Mouse (Mus musculus) macrophage (primary cell): ENCODE measurements around the gene Mapk7. TPM values are rescaled to one million over a fixed set of nuclear protein-coding genes. Genes with fewer than 3 reads are reported as not detected.

Experiments used
- H3K27ac ChIP-seq: fragments of 350-480 bp; formaldehyde crosslinking; 2 replicates; pipeline ENCODE4 v1.9.0; 2021
- H3K36me3 ChIP-seq: fragments of 350-480 bp; formaldehyde crosslinking; 2 replicates; pipeline ENCODE4 v1.9.0; 2021; ENCODE audit errors: inconsistent target
- H3K4me3 ChIP-seq: fragments of 350-480 bp; formaldehyde crosslinking; 2 replicates; pipeline ENCODE4 v1.9.0; 2021; ENCODE audit errors: inconsistent target
- H3K79me2 ChIP-seq: fragments of 350-480 bp; formaldehyde crosslinking; 2 replicates; pipeline ENCODE4 v1.9.0; 2021; ENCODE audit errors: inconsistent target
- WGBS: methylation state at CpG from one replicate; pipeline ENCODE4 v1.1.7; 2026; ENCODE audit warnings: inconsistent platforms; ENCODE audit not compliant: missing documents; 5-methylcytosine and 5-hydroxymethylcytosine counted together
- polyA plus RNA-seq: library from polyadenylated mRNA; stranded (reverse); fragments of 250-400 nt; gene quantifications from 3 replicates; pipeline ENCODE4 v1.2.4, GENCODE M21; 2018; ENCODE audit warnings: inconsistent platforms

The Mapk7 gene
- polyA plus RNA-seq, 1 experiment from 2014 or later = 49.5 TPM

GRCm38 (mm10) chr11:61503933-61504332 is 9.7 kb upstream of the Mapk7 start:
- WGBS = 71% methylated on average over 8 of the region's 8 CpGs
- H3K36me3 ChIP-seq = no peaks in the 10 kb centered on the region
- no peak overlapping the region for H3K27ac ChIP-seq
- no peaks in the 10 kb centered on the region for H3K79me2 ChIP-seq
- H3K4me3 ChIP-seq = no peak overlapping the region

- Histone ChIP-seq H3K27ac (peak overlapping the region; percentile 71), H3K36me3 (no peaks in the 10 kb centered on the region), H3K79me2 (no peaks in the 10 kb centered on the region), H3K4me3 (no peak overlapping the region)
- WGBS = 27% methylated on average over 5 of the region's 6 CpGs
Observed at GRCm38 (mm10) chr11:61498736-61499504, 4.7 kb upstream of the Mapk7 start.

GRCm38 (mm10) chr11:61497490-61497889 is 3.3 kb upstream of the Mapk7 start:
- Histone ChIP-seq H3K36me3 (no peaks in the 10 kb centered on the region), H3K4me3 (no peak overlapping the region), H3K79me2 (peaks cover 13% of the 10 kb centered on the region), H3K27ac (peak overlapping the region; percentile 19; the same call in 1 of the 2 replicates)
- WGBS = 17% methylated on average over 1 of the region's 1 CpGs

- H3K79me2 ChIP-seq = peaks cover 32% of the 10 kb centered on the region
- 94% methylated on average over 2 of the region's 2 CpGs for WGBS
- H3K4me3 ChIP-seq = no peak overlapping the region
- H3K36me3 ChIP-seq = peaks cover 20% of the 10 kb centered on the region
- no peak overlapping the region for H3K27ac ChIP-seq
Observed at GRCm38 (mm10) chr11:61495528-61495927, 1.3 kb upstream of the Mapk7 start.

GRCm38 (mm10) chr11:61493525-61494128 is 579 bp downstream of the Mapk7 start:
- Histone ChIP-seq H3K4me3 (peak overlapping the region; percentile 91), H3K27ac (peak overlapping the region; percentile 84), H3K79me2 (peaks cover 33% of the 10 kb centered on the region), H3K36me3 (peaks cover 34% of the 10 kb centered on the region)
- WGBS = 9% methylated on average over 50 of the region's 50 CpGs

GRCm38 (mm10) chr11:61492749-61493401 is 1.3 kb downstream of the Mapk7 start:
- Histone ChIP-seq H3K27ac (peak overlapping the region; percentile 84), H3K79me2 (peaks cover 33% of the 10 kb centered on the region), H3K4me3 (peak overlapping the region; percentile 91), H3K36me3 (peaks cover 34% of the 10 kb centered on the region)
- WGBS = 81% methylated on average over 12 of the region's 12 CpGs

- Histone ChIP-seq H3K79me2 (peaks cover 33% of the 10 kb centered on the region), H3K36me3 (peaks cover 34% of the 10 kb centered on the region)
- 95% methylated on average over 20 of the region's 22 CpGs for WGBS
Observed at GRCm38 (mm10) chr11:61490944-61491520, 3.2 kb downstream of the Mapk7 start.

GRCm38 (mm10) chr11:61489874-61490273 is 4.3 kb downstream of the Mapk7 start:
- Histone ChIP-seq H3K79me2 (peaks cover 33% of the 10 kb centered on the region), H3K27ac (no peak overlapping the region), H3K36me3 (peaks cover 34% of the 10 kb centered on the region), H3K4me3 (no peak overlapping the region)
- 95% methylated on average over 7 of the region's 8 CpGs for WGBS

More at GRCm38 (mm10) chr11:61490944-61491520, 3.2 kb downstream of the Mapk7 start:
- H3K4me3 ChIP-seq = no peak overlapping the region
- no peak overlapping the region for H3K27ac ChIP-seq

- Histone ChIP-seq H3K79me2 (peaks cover 33% of the 10 kb centered on the region), H3K4me3 (no peak overlapping the region), H3K36me3 (peaks cover 34% of the 10 kb centered on the region), H3K27ac (no peak overlapping the region)
- WGBS = 94% methylated on average over 2 of the region's 2 CpGs
Observed at GRCm38 (mm10) chr11:61489085-61489484, 5.1 kb downstream of the Mapk7 start.

GRCm38 (mm10) chr11:61487936-61488335 is 6.3 kb downstream of the Mapk7 start:
- H3K27ac ChIP-seq = no peak overlapping the region
- WGBS = 93% methylated on average over 7 of the region's 7 CpGs
- no peak overlapping the region for H3K4me3 ChIP-seq
- peaks cover 34% of the 10 kb centered on the region for H3K36me3 ChIP-seq
- peaks cover 25% of the 10 kb centered on the region for H3K79me2 ChIP-seq

- H3K4me3 ChIP-seq = no peak overlapping the region
- peaks cover 20% of the 10 kb centered on the region for H3K79me2 ChIP-seq
- peaks cover 33% of the 10 kb centered on the region for H3K36me3 ChIP-seq
- H3K27ac ChIP-seq = no peak overlapping the region
- 78% methylated on average over 2 of the region's 2 CpGs for WGBS
Observed at GRCm38 (mm10) chr11:61487401-61487800, 6.8 kb downstream of the Mapk7 start.

GRCm38 (mm10) chr11:61486458-61487219 is 7.6 kb downstream of the Mapk7 start:
- no peak overlapping the region for H3K4me3 ChIP-seq
- H3K27ac ChIP-seq = no peak overlapping the region
- H3K36me3 ChIP-seq = peaks cover 25% of the 10 kb centered on the region
- peaks cover 12% of the 10 kb centered on the region; the same call in 1 of the 2 replicates for H3K79me2 ChIP-seq
- 94% methylated on average over 14 of the region's 14 CpGs for WGBS

GRCm38 (mm10) chr11:61485541-61486457 is 8.4 kb downstream of the Mapk7 start:
- WGBS = 90% methylated on average over 22 of the region's 22 CpGs
- Histone ChIP-seq H3K4me3 (no peak overlapping the region), H3K27ac (no peak overlapping the region), H3K36me3 (peaks cover 17% of the 10 kb centered on the region), H3K79me2 (peaks cover 4% of the 10 kb centered on the region; the same call in 1 of the 2 replicates)
